Mouse (Mus musculus) forebrain, embryonic 14.5 days (tissue): ENCODE data around the gene Galnt15. TPM values are rescaled to one million over a fixed set of nuclear protein-coding genes. Genes with fewer than 3 reads are reported as not detected.

Source experiments
- ATAC-seq: fragments of 200-750 bp; cut with Nextera tagmentation; 2 replicates; pipeline ENCODE4 v1.8.0; 2017; ENCODE audit warnings: mild to moderate bottlenecking, moderate library complexity
- DNase-seq: peaks from one replicate; pipeline ENCODE4 v3.0.0-alpha.2; 2015; ENCODE audit warnings: low spot score
- H3K27ac ChIP-seq: fragments of 300-500 bp; sonication (generic); 2 replicates; pipeline ENCODE4 v1.5.1; 2014; ENCODE audit warnings: low read depth, mild to moderate bottlenecking, control low read depth, low read length, moderate library complexity
- H3K27me3 ChIP-seq: fragments of 300-500 bp; sonication (generic); replicated peaks from 2 replicates; pipeline ENCODE4 v1.6.1; 2014; ENCODE audit warnings: low read length, control low read depth, mixed read lengths; ENCODE audit not compliant: control insufficient read depth, insufficient read depth
- H3K36me3 ChIP-seq: fragments of 300-500 bp; sonication (generic); 2 replicates; pipeline ENCODE4 v1.6.1; 2014; ENCODE audit warnings: low read length, control low read depth; ENCODE audit not compliant: control insufficient read depth, insufficient read depth
- H3K4me1 ChIP-seq: fragments of 300-500 bp; sonication (generic); 2 replicates; pipeline ENCODE4 v1.6.1; 2014; ENCODE audit warnings: antibody characterized with exemption, low read length, control low read depth; ENCODE audit not compliant: control insufficient read depth, insufficient read depth
- H3K4me2 ChIP-seq: fragments of 300-500 bp; sonication (generic); 2 replicates; pipeline ENCODE4 v1.6.1; 2014; ENCODE audit warnings: mild to moderate bottlenecking, control low read depth, low read length
- H3K4me3 ChIP-seq: fragments of 300-500 bp; sonication (generic); 2 replicates; pipeline ENCODE4 v1.5.1; 2014; ENCODE audit warnings: low read depth, low read length, control low read depth
- H3K9ac ChIP-seq: fragments of 300-500 bp; sonication (generic); 2 replicates; pipeline ENCODE4 v1.6.1; 2014; ENCODE audit warnings: mild to moderate bottlenecking, low read length, control low read depth, moderate library complexity
- H3K9me3 ChIP-seq: fragments of 300-500 bp; sonication (generic); replicated peaks from 2 replicates; pipeline ENCODE4 v1.6.1; 2016; ENCODE audit warnings: low read length, control low read depth, mixed read lengths; ENCODE audit not compliant: control insufficient read depth
- WGBS: fragments of 180-500 bp; shearing (Covaris S2); extraction: QIAGEN DNeasy Blood & Tissue Kit; methylation state at CpG from one replicate; pipeline ENCODE4 v1.1.7; 2014; 5-methylcytosine and 5-hydroxymethylcytosine counted together
- polyA plus RNA-seq: library from polyadenylated mRNA; unstranded; fragments of >200 nt; fragmentation: Nextera tagmentation; extraction: Ambion mirVana; gene quantifications from 2 replicates; pipeline ENCODE4 v1.2.1, GENCODE M21; 2014

Galnt15 gene
- polyA plus RNA-seq, 1 experiment from 2014 or later: 0.39 TPM

GRCm38 (mm10) chr14:32105663-32106062, 76.9 kb downstream of the Galnt15 start:
- DNase-seq: no peak
- 63% methylated on average over 7 of the region's 7 CpGs for WGBS
- H3K27me3 ChIP-seq: no peaks in the 10 kb centered on the region

DNA sequence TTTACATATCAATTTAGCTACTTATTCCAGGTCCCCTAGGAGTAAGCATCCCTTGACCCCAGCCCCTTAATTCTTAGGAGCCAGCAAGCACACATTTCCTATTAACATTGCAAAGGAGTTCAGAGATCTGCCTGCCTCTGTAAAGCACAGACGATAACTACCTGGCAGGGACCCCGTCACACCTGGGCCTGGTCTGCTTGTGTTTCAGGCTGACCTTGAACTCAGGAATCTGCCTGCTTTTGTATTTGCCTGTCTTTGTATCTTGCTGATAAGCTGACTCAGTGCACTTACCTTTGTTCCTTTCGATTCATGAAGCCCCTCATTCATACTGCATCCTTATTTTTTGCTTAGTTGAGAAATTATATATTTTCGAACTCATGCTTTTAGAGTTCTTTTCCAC, 78.1 kb downstream of the Galnt15 start:
- Histone ChIP-seq H3K4me1 (no peaks in the 10 kb centered on the region), H3K36me3 (peaks cover 10% of the 10 kb centered on the region), H3K4me2 (no peak overlapping the region), H3K9me3 (no peaks in the 10 kb centered on the region), H3K4me3 (no peak overlapping the region), H3K27me3 (no peaks in the 10 kb centered on the region), H3K27ac (no peak overlapping the region), H3K9ac (no peak overlapping the region)
- no peak for ATAC-seq
- no peak for DNase-seq
- WGBS: 87% methylated on average over 4 of the region's 4 CpGs

More at GRCm38 (mm10) chr14:32105663-32106062, 76.9 kb downstream of the Galnt15 start:
- Histone ChIP-seq H3K9me3 (no peaks in the 10 kb centered on the region), H3K4me1 (no peaks in the 10 kb centered on the region), H3K36me3 (peaks cover 11% of the 10 kb centered on the region), H3K27ac (no peak overlapping the region), H3K4me2 (no peak overlapping the region), H3K4me3 (no peak overlapping the region), H3K9ac (no peak overlapping the region)
- ATAC-seq: no peak

Other genes with a start within 250 kb of the Galnt15 start
- gene Ankrd28, start 198.3 kb upstream of the Galnt15 start, polyA plus RNA-seq: 9.2 and 10.6 TPM in 2 replicates
- 16.4 and 20.4 TPM in 2 replicates for gene Oxnad1, start 56.4 kb downstream of the Galnt15 start, polyA plus RNA-seq
- 81.5 and 93.3 TPM in 2 replicates for gene Dph3, start 56.7 kb downstream of the Galnt15 start, polyA plus RNA-seq
- gene Msmb, start 113.0 kb downstream of the Galnt15 start, polyA plus RNA-seq: not detected in 2 replicates
- gene Ncoa4, start 130.9 kb downstream of the Galnt15 start, polyA plus RNA-seq: 137 and 145 TPM in 2 replicates
- gene Timm23, start 172.9 kb downstream of the Galnt15 start, polyA plus RNA-seq: 258 and 290 TPM in 2 replicates
- gene Parg, start 173.0 kb downstream of the Galnt15 start, polyA plus RNA-seq: 41.0 and 43.2 TPM in 2 replicates